Mouse (Mus musculus): ENCODE data around the gene Stx4a. TPM values are rescaled to one million over a fixed set of nuclear protein-coding genes. Genes with fewer than 3 reads are reported as not detected.
A peak's percentile ranks its signal among the peaks of the same experiment; 100 is the strongest.

The Stx4a gene
- polyA plus RNA-seq, 1 experiment from 2014 or later, result 9.7 TPM

DNA sequence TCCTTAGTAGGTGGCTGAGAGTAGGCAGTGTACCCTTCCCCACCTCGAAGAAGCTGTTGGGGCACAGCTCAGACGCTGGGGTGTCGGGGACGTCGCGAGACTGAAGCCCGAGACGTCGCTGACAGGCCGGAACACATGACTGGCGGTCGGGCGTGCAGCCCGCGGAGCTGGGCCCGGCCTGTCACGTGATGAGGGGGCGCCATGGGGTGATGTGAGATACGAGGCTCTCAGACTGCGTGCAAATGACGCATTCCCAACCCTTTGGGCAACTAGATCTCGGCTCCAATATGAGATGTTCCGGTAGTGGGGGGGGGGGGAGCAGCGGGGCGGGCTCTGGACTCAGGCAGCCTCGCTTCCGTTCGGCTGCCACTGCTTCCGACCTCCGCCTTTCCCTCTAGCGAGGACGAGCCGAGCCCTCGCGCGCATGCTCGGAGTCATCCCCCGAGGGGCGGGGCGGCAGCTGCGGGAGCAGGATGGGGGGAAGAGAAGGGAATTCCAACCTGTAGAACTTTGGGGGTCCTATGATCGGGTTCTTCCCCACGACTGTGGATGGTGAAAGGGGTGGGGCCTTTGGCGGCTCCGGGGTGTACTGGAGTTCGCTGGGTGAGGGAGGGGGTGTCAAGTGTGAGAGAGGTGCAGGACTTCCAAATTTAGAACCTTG lies 17.4 kb downstream of the Stx4a start:
- Histone ChIP-seq H3K4me3 (ENCODE audit: low read depth, low read length) (peak overlapping the region; percentile 68), H3K27ac (ENCODE audit: low read depth, low read length) (peak overlapping the region; percentile 90), H3K36me3 (ENCODE audit: control insufficient read depth, insufficient read depth, low read length) (no peaks in the 10 kb centered on the region), H3K27me3 (replicated peaks; ENCODE audit: control insufficient read depth, insufficient read depth, low read length) (no peaks in the 10 kb centered on the region), H3K4me1 (ENCODE audit: control insufficient read depth, insufficient read depth, low read length) (peaks cover 4% of the 10 kb centered on the region), H3K9ac (ENCODE audit: low read length) (peak overlapping the region; percentile 68), H3K4me2 (ENCODE audit: low read length) (peak overlapping the region; percentile 98), H3K9me3 (replicated peaks; ENCODE audit: control insufficient read depth, low read length) (no peaks in the 10 kb centered on the region)
- DNase-seq (ENCODE audit: low spot score) (peak; percentile 97), ATAC-seq (peak; percentile 96)
- WGBS, result under 1% methylated on average over 46 of the region's 46 CpGs

DNA sequence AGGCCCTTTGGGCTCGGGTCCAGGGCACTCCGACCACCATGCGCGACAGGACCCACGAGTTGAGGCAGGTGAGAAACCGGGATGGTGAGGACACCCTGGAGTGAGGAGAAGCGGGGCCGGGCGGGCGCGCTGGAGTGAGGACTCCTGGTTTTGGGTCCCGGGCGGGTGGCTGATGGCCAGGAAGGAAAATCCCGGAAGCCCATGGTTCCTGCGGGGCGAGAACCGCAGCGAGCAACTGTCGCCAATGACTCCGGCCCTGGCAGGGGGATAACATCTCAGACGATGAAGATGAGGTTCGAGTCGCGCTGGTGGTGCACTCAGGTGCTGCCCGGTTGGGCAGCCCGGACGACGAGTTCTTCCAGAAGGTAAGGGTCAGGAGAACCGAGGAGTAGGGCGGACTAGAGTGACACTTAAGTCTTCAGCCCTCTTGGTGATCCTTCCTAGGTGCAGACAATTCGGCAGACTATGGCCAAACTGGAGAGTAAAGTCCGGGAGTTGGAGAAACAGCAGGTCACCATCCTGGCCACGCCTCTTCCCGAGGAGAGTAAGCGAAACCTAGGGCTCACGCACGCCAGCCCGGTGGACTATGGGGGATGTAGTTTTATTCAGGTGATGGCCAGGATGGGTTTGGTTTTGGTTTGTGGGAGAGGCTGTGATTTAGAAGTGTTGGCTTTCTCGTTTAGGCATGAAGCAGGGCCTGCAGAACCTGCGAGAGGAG lies 18.1 kb downstream of the Stx4a start:
- Histone ChIP-seq H3K9ac (ENCODE audit: low read length) (peak overlapping the region; percentile 68), H3K27me3 (replicated peaks; ENCODE audit: control insufficient read depth, insufficient read depth, low read length) (no peaks in the 10 kb centered on the region), H3K4me2 (ENCODE audit: low read length) (peak overlapping the region; percentile 98), H3K36me3 (ENCODE audit: control insufficient read depth, insufficient read depth, low read length) (no peaks in the 10 kb centered on the region), H3K9me3 (replicated peaks; ENCODE audit: control insufficient read depth, low read length) (no peaks in the 10 kb centered on the region), H3K4me3 (ENCODE audit: low read depth, low read length) (peak overlapping the region; percentile 68), H3K4me1 (ENCODE audit: control insufficient read depth, insufficient read depth, low read length) (peaks cover 4% of the 10 kb centered on the region), H3K27ac (ENCODE audit: low read depth, low read length) (peak overlapping the region; percentile 90)
- peak; percentile 84 for DNase-seq (ENCODE audit: low spot score)
- peak; percentile 59 for ATAC-seq
- WGBS, result under 1% methylated on average over 40 of the region's 40 CpGs

DNA sequence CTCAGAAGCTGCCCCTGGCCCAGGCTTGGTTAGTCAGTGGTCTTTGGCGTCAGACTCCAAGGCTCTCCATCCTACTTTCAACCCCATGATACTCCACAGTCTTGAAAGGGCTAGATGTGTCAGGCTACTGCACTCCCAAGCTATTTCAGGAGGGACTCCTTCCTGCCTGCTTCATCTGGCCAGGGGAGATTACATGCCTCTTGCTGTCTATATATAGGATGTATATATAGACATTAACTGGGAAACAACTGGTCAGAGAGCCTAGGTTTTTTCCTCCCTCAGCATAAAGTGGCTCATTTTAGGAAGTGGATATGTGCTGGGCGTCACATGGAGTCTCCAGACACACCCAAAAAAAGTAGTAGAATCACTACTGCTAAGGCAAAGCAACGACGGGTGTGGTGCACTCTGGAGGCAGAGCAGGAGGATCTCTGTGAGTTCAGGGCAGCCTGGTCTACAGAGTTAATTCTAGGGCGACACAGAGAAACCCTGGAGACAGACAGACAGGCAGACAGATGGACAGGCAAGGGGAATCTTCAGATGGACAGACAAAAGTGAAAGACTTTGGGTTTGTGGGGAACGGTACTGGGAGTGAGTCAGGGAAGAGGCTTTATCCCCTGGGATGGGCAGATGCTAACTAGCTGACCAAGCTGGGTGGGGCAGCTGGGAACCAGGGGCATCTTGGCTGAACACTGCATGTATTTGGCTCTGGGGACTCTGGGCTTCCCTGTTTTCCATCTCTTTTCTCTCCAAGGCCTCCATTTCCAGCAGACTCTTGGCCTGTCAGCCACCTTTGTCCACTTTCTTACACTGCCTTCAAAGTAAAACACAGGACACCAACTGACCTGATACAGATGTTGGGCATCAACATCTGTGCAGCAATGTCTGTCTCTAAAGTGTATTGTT lies 26.1 kb downstream of the Stx4a start:
- WGBS, result 79% methylated on average over 6 of the region's 6 CpGs
- 0 out of 2 replicates have a peak, but pooled peaks cover 3% of the 10 kb centered on the region for H3K36me3 ChIP-seq (ENCODE audit: control insufficient read depth, insufficient read depth, low read length)
- H3K4me3 ChIP-seq (ENCODE audit: low read depth, low read length), result no peak overlapping the region
- no peaks in the 10 kb centered on the region for H3K9me3 ChIP-seq (replicated peaks; ENCODE audit: control insufficient read depth, low read length)
- DNase-seq (ENCODE audit: low spot score) (no peak), ATAC-seq (no peak)
- H3K4me2 ChIP-seq (ENCODE audit: low read length), result no peak overlapping the region
- H3K27me3 ChIP-seq (replicated peaks; ENCODE audit: control insufficient read depth, insufficient read depth, low read length), result no peaks in the 10 kb centered on the region
- no peak overlapping the region for H3K27ac ChIP-seq (ENCODE audit: low read depth, low read length)
- no peak overlapping the region for H3K9ac ChIP-seq (ENCODE audit: low read length)
- no peaks in the 10 kb centered on the region for H3K4me1 ChIP-seq (ENCODE audit: control insufficient read depth, insufficient read depth, low read length)

DNA sequence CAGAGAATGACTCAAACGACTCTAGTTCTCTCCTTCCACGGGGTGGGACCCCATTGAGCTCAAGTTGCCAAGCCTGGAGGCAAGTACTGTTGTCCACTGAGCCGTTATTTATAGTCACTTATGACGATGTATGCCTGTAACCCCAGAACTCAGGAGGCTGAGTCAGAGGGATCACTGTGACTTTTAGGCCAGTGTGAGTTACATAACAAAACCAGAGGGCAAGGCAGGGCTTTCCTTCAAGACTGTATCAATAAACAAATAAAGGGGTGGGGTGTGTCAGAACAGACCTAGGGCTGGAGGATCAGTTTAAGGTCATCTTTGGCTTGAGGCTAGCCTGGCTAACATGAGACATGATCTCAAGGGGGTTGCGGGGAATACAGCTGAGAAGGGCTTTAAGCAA lies 26.8 kb downstream of the Stx4a start:
- H3K4me2 ChIP-seq (ENCODE audit: low read length), result no peak overlapping the region
- no peaks in the 10 kb centered on the region for H3K4me1 ChIP-seq (ENCODE audit: control insufficient read depth, insufficient read depth, low read length)
- 78% methylated on average over 5 of the region's 5 CpGs for WGBS
- 0 out of 2 replicates have a peak, but pooled peaks cover 3% of the 10 kb centered on the region for H3K36me3 ChIP-seq (ENCODE audit: control insufficient read depth, insufficient read depth, low read length)
- DNase-seq (ENCODE audit: low spot score) (no peak), ATAC-seq (no peak)
- no peaks in the 10 kb centered on the region for H3K27me3 ChIP-seq (replicated peaks; ENCODE audit: control insufficient read depth, insufficient read depth, low read length)
- no peak overlapping the region for H3K27ac ChIP-seq (ENCODE audit: low read depth, low read length)
- no peaks in the 10 kb centered on the region for H3K9me3 ChIP-seq (replicated peaks; ENCODE audit: control insufficient read depth, low read length)
- H3K9ac ChIP-seq (ENCODE audit: low read length), result no peak overlapping the region
- no peak overlapping the region for H3K4me3 ChIP-seq (ENCODE audit: low read depth, low read length)

DNA sequence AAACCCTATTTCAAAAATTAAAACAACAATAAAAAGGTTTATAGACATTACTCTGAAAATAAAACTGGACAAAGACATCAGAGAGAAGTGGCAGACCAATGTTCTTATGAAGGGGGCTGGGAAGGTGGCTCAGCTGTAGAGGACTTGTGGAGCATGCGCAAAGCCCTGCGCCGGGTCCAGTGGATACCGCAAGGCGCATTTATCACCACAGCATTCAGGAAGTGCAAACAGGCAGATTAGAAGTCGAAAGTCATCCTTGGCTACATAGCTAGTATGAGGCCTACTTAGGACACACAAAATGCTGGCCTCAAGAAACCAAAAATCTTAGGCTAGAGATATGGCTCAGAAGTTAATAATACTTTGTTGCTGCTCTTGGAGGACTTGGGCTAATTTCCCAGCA lies 34.2 kb downstream of the Stx4a start:
- ATAC-seq (no peak), DNase-seq (ENCODE audit: low spot score) (no peak)
- H3K27me3 ChIP-seq (replicated peaks; ENCODE audit: control insufficient read depth, insufficient read depth, low read length), result no peaks in the 10 kb centered on the region
- no peak overlapping the region for H3K4me2 ChIP-seq (ENCODE audit: low read length)
- H3K36me3 ChIP-seq (ENCODE audit: control insufficient read depth, insufficient read depth, low read length), result no peaks in the 10 kb centered on the region
- H3K4me1 ChIP-seq (ENCODE audit: control insufficient read depth, insufficient read depth, low read length), result no peaks in the 10 kb centered on the region
- no peaks in the 10 kb centered on the region for H3K9me3 ChIP-seq (replicated peaks; ENCODE audit: control insufficient read depth, low read length)
- WGBS, result 97% methylated on average over 6 of the region's 6 CpGs
- no peak overlapping the region for H3K4me3 ChIP-seq (ENCODE audit: low read depth, low read length)
- no peak overlapping the region for H3K27ac ChIP-seq (ENCODE audit: low read depth, low read length)
- H3K9ac ChIP-seq (ENCODE audit: low read length), result no peak overlapping the region

DNA sequence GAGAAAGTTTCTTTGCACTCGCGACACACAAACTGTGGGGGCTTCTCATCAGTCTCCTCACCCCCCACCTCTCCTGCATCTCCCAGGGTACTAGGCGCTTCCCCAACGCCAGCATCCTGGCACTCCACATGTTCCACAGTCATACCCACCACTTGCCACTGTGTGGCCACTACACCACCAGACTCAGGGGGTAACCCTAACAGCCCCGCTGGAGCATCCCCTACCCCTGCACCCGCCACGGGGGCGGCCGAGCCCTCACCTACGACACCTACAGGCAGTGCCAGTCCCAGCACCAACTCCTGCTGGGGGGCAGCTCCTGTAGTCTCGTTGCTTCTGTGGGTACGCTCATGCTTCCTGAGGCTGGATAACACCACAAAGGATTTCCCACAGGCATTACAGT lies 42.3 kb downstream of the Stx4a start:
- ATAC-seq, result no peak
- no peak for DNase-seq (ENCODE audit: low spot score)
- H3K27ac ChIP-seq (ENCODE audit: low read depth, low read length), result no peak overlapping the region
- no peaks in the 10 kb centered on the region for H3K9me3 ChIP-seq (replicated peaks; ENCODE audit: control insufficient read depth, low read length)
- no peak overlapping the region for H3K4me3 ChIP-seq (ENCODE audit: low read depth, low read length)
- H3K4me2 ChIP-seq (ENCODE audit: low read length), result no peak overlapping the region
- H3K27me3 ChIP-seq (replicated peaks; ENCODE audit: control insufficient read depth, insufficient read depth, low read length), result no peaks in the 10 kb centered on the region
- H3K36me3 ChIP-seq (ENCODE audit: control insufficient read depth, insufficient read depth, low read length), result peaks cover 54% of the 10 kb centered on the region
- no peak overlapping the region for H3K9ac ChIP-seq (ENCODE audit: low read length)
- H3K4me1 ChIP-seq (ENCODE audit: control insufficient read depth, insufficient read depth, low read length), result no peaks in the 10 kb centered on the region
- 94% methylated on average over 12 of the region's 12 CpGs for WGBS

DNA sequence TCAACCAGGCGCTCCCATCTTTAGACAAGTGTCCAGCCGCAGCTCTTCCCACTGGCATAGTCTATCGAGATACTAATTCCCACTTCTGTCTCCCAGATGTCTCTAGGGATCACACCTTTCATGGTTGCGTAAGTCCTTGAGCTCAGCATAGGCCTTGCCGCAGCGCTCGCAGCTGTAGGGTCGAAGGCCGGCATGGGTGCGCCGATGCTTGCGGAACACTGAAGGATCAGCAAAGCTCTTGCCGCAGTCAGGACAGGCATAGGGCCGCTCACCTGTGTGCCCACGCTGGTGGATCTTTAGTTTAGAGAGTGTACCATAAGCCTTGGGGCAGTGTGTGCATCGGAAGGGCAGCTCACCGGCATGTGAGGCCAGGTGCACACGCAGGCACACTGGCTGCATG lies 43.5 kb downstream of the Stx4a start:
- no peak overlapping the region for H3K27ac ChIP-seq (ENCODE audit: low read depth, low read length)
- no peak overlapping the region for H3K4me2 ChIP-seq (ENCODE audit: low read length)
- DNase-seq (ENCODE audit: low spot score) (no peak), ATAC-seq (no peak)
- no peak overlapping the region for H3K4me3 ChIP-seq (ENCODE audit: low read depth, low read length)
- H3K9me3 ChIP-seq (replicated peaks; ENCODE audit: control insufficient read depth, low read length), result no peaks in the 10 kb centered on the region
- no peak overlapping the region for H3K9ac ChIP-seq (ENCODE audit: low read length)
- no peaks in the 10 kb centered on the region for H3K27me3 ChIP-seq (replicated peaks; ENCODE audit: control insufficient read depth, insufficient read depth, low read length)
- H3K4me1 ChIP-seq (ENCODE audit: control insufficient read depth, insufficient read depth, low read length), result no peaks in the 10 kb centered on the region
- peaks cover 61% of the 10 kb centered on the region for H3K36me3 ChIP-seq (ENCODE audit: control insufficient read depth, insufficient read depth, low read length)
- WGBS, result 96% methylated on average over 18 of the region's 18 CpGs

DNA sequence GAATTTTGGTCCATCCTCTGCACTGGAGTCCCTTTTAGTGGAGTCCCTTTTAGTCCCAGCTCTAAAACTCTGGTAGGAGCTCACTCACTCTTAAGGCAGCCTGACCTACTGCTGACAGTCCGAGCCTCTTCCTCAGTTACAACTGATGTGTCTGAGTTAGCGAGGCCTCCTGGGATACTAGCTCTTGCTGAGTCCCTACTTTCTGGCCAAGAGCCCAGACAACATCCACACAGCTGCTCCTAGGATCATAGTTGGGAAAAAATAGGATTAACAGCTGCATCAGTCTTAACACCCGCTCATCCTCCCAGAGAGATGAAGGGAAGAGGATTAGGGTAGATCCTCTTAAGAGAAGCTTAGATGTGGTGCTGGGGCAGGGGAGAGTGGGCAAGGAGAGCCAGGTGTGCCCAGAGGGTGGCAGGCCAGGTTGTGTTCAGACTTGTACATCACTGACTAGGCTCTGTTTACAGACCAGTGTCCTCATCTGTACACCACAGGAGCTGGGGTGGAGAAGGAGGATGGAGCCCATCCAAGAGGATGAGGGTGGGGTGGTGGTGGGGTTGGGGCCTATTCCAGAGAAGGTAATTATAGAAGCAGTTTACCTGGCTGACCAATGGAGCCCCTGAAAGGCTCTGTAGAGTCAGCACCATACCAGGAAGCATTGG lies 45.2 kb downstream of the Stx4a start:
- Histone ChIP-seq H3K27me3 (replicated peaks; ENCODE audit: control insufficient read depth, insufficient read depth, low read length) (no peaks in the 10 kb centered on the region), H3K27ac (ENCODE audit: low read depth, low read length) (peak overlapping the region; percentile 17; the same call in 1 of the 2 replicates), H3K4me1 (ENCODE audit: control insufficient read depth, insufficient read depth, low read length) (peaks cover 7% of the 10 kb centered on the region), H3K4me3 (ENCODE audit: low read depth, low read length) (no peak overlapping the region), H3K9ac (ENCODE audit: low read length) (no peak overlapping the region), H3K36me3 (ENCODE audit: control insufficient read depth, insufficient read depth, low read length) (peaks cover 67% of the 10 kb centered on the region), H3K9me3 (replicated peaks; ENCODE audit: control insufficient read depth, low read length) (no peaks in the 10 kb centered on the region), H3K4me2 (ENCODE audit: low read length) (no peak overlapping the region)
- ATAC-seq (no peak), DNase-seq (ENCODE audit: low spot score) (peak; percentile 17)
- 63% methylated on average over 3 of the region's 3 CpGs for whole genome bisulfite sequencing
